Mouse (Mus musculus) E14TG2a.4 (cell line): Measurements from ENCODE around the gene 1700025C18Rik.

Experiments used
- H3K27me3 ChIP-seq: 2 replicates; pipeline ENCODE4 v1.6.1; 2014; ENCODE audit warnings: low read length, control low read depth; ENCODE audit not compliant: insufficient read depth
- H3K36me3 ChIP-seq: 2 replicates; pipeline ENCODE4 v1.6.1; 2014; ENCODE audit warnings: low read length, control low read depth; ENCODE audit not compliant: insufficient read depth
- H3K4me1 ChIP-seq: replicated peaks from 2 replicates; pipeline ENCODE4 v1.6.1; 2014; ENCODE audit warnings: low read depth, low read length, control low read depth
- H3K4me3 ChIP-seq: replicated peaks from 2 replicates; pipeline ENCODE4 v1.5.1; 2014; ENCODE audit warnings: mild to moderate bottlenecking, low read length
- H3K9me3 ChIP-seq: 2 replicates; pipeline ENCODE4 v1.6.1; 2014; ENCODE audit warnings: low read length, control low read depth
- CTCF ChIP-seq: conservative IDR thresholded peaks from 2 replicates; pipeline ENCODE4 v1.5.1; 2014; ENCODE audit warnings: low read length
- NANOG ChIP-seq: IDR thresholded peaks from 2 replicates; pipeline ENCODE4 v1.6.1; 2014; ENCODE audit warnings: borderline replicate concordance, low read length, mixed read lengths
- POU5F1 ChIP-seq: IDR thresholded peaks from 2 replicates; pipeline ENCODE4 v1.6.1; 2014; ENCODE audit warnings: low read length, borderline replicate concordance

1700025C18Rik gene

GRCm38 (mm10) chr2:165037415-165037814, 53.1 kb downstream of the 1700025C18Rik start:
- Histone ChIP-seq H3K36me3 (no peaks in the 10 kb centered on the region), H3K27me3 (peaks cover 24% of the 10 kb centered on the region), H3K4me3 (no peak overlapping the region), H3K4me1 (peaks cover 26% of the 10 kb centered on the region), H3K9me3 (no peaks in the 10 kb centered on the region)
- TF ChIP-seq POU5F1 = no peak
- no peak for TF ChIP-seq CTCF
- TF ChIP-seq NANOG = no peak

GRCm38 (mm10) chr2:165035058-165035431, 55.5 kb downstream of the 1700025C18Rik start:
- Histone ChIP-seq H3K27me3 (peaks cover 14% of the 10 kb centered on the region; the same call in 1 of the 2 replicates), H3K4me1 (peaks cover 41% of the 10 kb centered on the region), H3K4me3 (peak overlapping the region; percentile 94), H3K36me3 (no peaks in the 10 kb centered on the region), H3K9me3 (no peaks in the 10 kb centered on the region)
- TF ChIP-seq NANOG (no peak), CTCF (no peak), POU5F1 (no peak)

- peaks cover 14% of the 10 kb centered on the region; the same call in 1 of the 2 replicates for H3K27me3 ChIP-seq
- H3K9me3 ChIP-seq = no peaks in the 10 kb centered on the region
- peak within 1 kb of the TSS; percentile 94 for H3K4me3 ChIP-seq
- TF ChIP-seq POU5F1 = no peak
- no peak for TF ChIP-seq NANOG
- TF ChIP-seq CTCF = no peak
- H3K36me3 ChIP-seq = no peaks in the 10 kb centered on the region
- peaks cover 42% of the 10 kb centered on the region for H3K4me1 ChIP-seq
Observed at GRCm38 (mm10) chr2:165034131-165035057, 56.2 kb downstream of the 1700025C18Rik start, which contains the start of gene Ncoa5. Gene Ncoa5 (minus strand): TSS chr2:165034867.

DNA sequence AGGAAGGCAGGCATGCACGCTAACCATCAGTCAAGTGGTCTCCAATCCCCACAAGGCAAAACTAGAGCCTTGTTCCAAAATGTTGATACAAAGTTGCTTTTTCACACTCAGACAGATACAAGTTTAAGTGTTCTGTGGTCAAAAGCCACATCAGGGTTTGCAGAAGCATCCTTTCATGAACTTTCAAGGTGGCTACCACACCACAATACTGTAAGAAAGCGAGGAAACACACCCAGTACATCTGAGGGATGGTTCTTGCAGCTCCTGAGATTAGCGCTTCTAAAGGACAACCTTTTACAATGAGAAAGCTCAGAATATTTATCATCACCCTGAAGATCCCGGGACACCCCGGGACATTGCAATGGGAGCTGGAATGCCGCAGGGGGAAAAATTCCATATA, 57.2 kb downstream of the 1700025C18Rik start:
- Histone ChIP-seq H3K9me3 (no peaks in the 10 kb centered on the region), H3K27me3 (peaks cover 10% of the 10 kb centered on the region; the same call in 1 of the 2 replicates), H3K4me1 (peaks cover 53% of the 10 kb centered on the region), H3K4me3 (peak overlapping the region; percentile 94), H3K36me3 (no peaks in the 10 kb centered on the region)
- no peak for TF ChIP-seq POU5F1
- TF ChIP-seq NANOG = no peak
- TF ChIP-seq CTCF = no peak

DNA sequence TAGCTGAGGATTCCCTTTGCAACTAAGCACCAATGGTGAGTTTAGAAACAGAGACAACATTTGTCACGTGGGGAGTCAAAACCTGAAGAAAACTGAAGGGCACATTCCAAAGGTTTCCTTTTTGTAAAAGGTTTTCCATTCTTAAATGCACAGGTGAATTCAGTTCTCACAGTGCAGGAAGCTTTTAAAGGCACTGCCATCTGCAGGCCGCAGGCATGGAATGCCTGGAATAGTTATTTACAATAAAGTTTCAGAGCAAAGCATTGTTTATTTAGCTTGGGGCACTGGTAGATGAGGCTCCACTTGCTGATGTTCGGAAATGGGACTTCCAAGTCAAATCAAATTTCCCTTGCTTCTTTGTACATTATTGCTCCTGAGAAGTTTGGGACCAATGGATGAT, 58.0 kb downstream of the 1700025C18Rik start:
- H3K36me3 ChIP-seq = no peaks in the 10 kb centered on the region
- no peak overlapping the region for H3K4me3 ChIP-seq
- TF ChIP-seq POU5F1 (no peak), CTCF (0 out of 2 replicates have a peak, but pooled peaks have one; percentile 2)
- peaks cover 8% of the 10 kb centered on the region; the same call in 1 of the 2 replicates for H3K27me3 ChIP-seq
- H3K9me3 ChIP-seq = no peaks in the 10 kb centered on the region
- peaks cover 54% of the 10 kb centered on the region for H3K4me1 ChIP-seq
